Mouse (Mus musculus): ENCODE measurements around the gene Exd1.
"Not testable (repeated sequence)": the region's sequence is repeated elsewhere in the genome, so short reads cannot be mapped to it uniquely, and the experiment has no call there.

Gene Exd1

DNA sequence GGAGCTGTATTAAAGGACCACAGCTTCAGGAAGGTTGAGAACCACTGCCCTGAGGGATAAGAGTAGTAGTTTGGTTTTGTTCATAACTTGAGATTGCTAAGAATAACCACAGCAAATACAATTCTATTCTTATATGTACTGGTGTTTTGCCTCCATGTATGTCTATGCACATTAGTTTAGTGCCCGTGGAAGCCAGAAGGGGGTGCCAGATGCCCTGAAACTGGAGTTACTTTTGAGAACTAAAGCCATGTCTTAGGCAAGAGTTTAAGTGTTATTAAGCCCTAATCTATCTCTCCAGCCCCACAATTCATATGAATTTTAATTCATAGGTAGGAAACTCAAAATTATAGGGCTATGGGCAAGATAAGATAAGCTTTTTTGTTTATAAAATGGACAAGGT is 5.3 kb downstream of the Exd1 start:
- peak; percentile 46 for DNase-seq (ENCODE audit: extremely low read depth, low read depth)

DNA sequence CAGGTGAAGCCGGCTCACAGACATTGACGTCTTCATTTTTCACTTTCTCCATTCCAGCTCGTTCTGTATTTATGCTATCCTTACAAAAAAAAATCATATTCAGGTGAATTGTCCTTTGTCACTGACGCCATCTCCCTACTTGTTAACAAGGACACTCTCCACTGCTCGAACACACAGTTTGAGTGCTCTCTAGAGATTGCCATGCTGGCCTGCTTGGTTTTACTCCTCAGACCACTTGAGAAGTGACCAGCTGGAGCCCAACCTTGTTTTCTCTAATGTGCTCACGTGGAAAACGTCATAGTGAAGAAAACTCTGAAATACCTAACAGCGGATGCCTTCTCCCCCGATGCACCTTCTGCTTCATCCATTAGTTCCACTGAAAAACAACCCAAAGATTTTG is 8.6 kb downstream of the Exd1 start:
- no peak for DNase-seq (ENCODE audit: extremely low read depth, low read depth)

DNA sequence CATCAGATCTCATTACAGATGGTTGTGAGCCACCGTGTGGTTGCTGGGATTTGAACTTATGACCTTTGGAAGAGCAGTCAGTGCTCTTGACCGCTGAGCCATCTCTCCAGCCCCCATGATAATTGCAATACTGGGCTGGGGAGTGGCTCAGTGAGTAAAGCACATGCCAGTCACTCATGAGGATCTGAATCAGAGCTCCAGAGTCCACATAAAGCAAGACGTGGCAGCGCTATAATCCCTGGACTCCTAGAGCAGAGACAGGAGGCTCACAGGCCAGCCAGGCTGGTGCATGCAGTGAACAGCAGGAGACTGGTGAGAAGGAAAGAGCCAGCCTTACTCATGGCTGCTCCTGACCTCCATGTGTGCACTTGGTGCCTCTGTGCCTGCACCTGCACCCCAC is 22.0 kb downstream of the Exd1 start:
- DNase-seq (ENCODE audit: extremely low read depth, low read depth), result no peak

DNA sequence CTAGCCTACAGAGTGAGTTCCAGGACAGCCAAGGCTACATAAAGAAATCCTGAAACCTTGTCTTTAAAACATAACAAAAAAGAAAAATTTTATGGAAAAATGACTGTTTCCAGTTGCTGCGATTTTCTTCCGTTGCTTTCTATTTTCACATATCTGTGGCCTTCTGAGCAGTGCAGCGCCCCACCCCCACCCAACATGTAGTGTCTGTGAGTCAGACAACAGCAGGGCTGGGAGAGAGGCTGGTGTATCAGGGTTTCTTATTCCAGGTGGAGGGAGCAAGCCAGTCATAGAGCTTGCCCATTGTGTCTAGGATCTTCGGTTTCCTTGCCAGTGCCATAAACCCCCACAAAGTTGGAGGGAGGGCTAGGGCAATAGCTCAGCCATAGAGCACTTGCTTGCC is 23.6 kb downstream of the Exd1 start:
- no peak for DNase-seq (ENCODE audit: extremely low read depth, low read depth)

DNA sequence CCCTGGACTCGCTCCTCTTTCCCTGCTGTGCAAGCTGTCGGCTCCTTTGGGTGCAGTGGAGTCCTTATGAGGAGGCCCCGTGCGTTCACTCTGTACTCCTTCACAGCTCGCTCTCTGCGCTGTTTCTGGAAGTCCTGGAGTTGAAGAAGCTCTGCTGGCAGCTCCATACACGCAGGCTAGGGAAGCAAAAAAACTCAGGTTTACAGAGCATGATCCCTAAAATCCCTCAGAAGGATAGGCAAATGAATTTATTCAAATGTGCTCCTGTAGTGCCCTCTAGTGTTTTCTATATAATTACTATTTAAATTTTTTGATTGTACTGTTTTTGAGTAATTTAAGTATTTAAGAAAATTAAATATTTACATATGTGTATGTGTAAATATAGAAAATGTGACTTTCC is 26.9 kb downstream of the Exd1 start:
- DNase-seq (ENCODE audit: extremely low read depth, low read depth), result no peak

DNA sequence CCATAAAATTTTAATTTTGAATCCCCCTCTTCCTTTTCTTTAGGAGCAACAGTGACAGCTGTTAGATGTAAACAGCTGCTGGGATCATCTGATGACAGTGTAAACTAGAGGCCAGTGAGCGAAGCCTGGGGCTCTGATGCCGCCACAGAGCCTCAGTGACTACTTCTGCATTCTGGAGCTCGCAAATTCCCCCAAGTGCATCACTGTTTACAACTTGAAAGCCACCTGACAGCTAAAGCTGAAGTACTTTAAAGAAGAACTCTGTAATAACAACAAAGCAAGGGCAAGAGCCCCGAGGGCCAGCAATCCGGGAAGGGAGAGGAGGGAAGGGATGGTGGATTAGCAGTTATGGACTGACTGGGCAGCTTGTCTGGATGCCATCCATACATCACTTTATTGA is 30.6 kb downstream of the Exd1 start:
- no peak for DNase-seq (ENCODE audit: extremely low read depth, low read depth)

DNA sequence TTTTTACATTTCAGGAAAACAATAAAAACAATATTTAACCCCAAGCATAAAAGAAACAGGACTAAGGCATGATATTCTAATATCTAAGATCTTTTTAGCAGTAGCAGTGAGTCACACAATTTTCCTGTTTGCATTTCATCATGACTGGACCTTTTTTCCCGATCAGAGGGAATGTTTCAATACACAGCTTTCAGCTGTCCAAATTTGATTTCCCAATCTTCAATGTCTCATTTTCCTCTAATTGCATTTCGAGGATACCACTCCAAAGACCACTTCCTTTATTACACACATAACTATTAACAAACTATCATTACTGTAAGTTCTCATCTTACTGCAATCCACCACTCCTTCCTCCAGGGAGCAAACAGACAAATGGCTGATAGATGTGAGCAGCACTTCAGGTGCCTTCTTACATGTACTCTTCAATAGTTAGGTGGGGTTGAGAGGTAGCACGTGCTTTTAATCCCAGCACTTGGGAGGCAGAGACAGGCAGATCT is 33.4 kb downstream of the Exd1 start:
- DNase-seq (ENCODE audit: extremely low read depth, low read depth), result no peak

DNA sequence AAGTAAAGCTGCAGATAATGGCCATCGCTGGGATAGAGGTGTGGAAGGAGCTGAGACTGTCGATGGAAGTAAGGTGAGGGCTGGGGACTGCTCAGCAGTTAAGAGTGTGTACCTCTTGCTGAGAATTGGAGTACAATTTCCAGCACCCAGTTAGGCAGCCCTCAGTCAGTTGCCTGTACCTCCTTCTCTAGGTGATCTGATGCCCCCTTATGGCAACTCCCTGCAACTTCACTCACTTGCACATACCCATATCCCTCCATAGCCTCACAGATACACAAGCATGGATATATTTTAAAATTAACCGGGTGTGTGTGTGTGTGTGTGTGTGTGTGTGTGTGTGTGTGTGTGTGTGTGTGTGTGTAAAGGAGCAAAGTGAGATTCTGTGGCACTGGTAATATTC is 35.1 kb downstream of the Exd1 start:
- DNase-seq (ENCODE audit: extremely low read depth, low read depth), result peak; percentile 33

DNA sequence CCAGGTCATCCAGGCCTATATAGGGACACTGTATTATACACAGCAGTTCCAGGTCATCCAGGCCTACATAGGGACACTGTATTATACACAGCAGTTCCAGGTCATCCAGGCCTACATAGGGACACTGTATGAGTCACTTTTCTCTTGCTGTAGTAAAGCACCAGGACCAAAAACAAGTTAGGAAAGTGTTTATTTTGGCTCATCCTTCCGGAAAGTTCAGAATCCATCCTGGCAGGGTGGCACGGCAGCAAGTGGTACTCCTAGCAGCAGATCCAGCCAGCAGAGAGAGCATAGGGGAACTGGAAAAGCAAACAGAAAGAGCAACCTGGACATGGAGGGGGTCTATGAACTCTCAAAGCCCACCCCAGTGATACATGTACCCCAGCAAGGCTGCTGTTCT is 36.6 kb downstream of the Exd1 start:
- no peak for DNase-seq (ENCODE audit: extremely low read depth, low read depth)

DNA sequence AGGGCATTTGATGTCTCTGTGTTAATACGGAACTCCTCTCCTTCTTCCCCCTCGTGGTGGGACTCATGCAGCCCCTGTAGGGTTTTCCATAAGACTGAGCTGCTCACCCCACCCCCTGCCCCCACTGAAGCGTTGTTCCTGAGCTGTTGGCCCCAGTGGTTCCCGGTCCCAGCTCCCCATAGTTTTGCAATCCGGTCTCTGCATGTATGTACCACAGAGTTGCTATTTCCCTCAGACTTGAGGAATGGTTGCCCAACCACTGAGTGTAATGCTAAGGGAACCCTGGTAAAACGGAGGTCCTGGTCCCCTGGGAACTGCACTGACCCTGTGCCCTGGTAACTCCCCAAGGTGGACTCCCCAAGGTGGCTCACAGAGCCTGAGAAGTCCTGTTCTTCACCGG is 38.9 kb downstream of the Exd1 start:
- DNase-seq (ENCODE audit: extremely low read depth, low read depth), result not testable (repeated sequence)

DNA sequence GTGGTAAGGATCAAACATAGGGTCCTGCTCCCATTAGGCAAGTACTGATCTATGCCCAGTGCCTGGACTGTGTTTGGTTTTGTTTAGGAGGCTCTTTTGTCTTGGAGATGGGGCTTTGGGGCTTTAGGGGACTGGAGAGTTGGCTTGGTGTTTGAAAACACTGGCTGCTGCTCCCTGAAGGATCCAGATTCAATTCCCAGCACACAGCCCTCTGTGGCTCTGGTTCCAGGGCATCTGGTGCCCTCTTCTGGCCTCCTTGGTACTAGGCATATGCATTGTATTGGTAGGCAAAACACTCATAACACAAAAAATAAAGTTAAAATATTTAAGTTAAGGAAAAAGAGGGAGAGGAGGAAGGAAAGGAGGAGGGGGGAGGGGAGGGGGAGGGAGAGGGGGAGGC is 40.3 kb downstream of the Exd1 start:
- DNase-seq (ENCODE audit: extremely low read depth, low read depth), result no peak

DNA sequence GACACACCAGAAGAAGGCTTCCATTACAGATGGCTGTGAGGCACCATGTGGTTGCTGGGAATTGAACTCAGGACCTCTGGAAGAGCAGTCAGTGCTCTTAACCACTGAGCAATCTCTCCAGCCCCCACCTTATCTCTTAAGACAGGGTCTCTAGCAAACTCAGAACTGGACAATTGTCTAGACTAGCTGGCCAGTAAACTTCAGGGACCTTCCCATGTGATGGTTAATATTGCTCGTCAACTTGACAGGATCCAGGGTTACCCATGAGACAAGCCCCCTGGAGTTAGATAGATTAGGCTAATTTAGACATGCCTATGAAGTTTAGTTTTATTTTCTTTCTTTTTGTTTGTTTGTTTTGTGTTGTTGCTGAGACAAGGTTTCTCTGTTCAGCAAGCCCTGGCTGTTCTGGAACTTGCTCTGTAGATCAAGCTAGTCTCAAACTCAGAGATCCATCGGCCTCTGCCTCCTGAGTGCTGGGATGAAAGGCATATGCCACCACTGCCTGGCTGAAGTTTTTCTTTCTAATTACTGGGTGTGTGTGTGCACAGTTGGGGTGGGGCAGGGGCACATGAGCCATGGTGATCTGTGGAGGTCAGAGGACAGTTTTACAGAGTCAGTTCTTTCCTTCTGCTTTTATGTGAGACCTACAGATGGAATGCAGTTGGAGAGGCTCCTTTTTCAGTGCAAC is 46.3 kb downstream of the Exd1 start:
- no peak for DNase-seq (ENCODE audit: extremely low read depth, low read depth)

DNA sequence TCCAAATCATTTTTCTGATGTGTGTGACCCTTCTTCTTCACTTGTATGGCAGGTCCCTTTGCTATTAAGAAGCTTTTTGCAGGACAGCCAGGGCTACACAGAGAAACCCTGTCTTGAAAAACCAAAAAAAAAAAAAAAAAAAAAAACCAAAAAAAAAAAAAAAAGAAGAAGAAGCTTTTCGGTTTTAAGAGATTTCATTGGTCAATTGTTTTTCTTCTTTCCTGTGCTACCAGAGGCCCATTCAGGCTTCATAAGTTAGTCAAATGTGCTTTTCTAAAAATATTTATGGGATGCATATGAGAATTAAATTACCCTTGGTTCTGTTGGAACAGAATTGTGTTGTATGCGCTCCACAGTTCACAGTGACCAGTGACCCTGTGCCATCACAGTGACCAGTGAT is 48.6 kb downstream of the Exd1 start:
- no peak for DNase-seq (ENCODE audit: extremely low read depth, low read depth)

DNA sequence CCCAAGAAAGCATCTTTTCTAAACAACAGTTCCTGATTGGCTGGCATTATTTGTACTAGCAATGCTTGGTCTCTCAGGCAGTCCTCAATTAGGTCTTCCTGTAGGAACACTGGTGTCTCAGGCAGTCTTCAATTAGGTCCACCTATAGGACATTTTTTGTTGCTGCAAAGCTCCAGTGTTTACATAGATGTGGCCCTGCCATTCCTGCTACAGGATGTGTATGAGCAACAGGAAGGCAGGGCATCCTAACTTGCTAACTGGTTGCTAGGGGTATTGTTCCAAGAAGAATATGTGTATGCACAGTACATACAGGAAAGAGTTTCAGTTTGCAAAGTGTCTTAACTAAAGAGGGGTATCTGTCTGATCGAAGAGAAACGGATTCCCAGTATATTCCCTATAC is 51.3 kb downstream of the Exd1 start:
- no peak for DNase-seq (ENCODE audit: extremely low read depth, low read depth)

DNA sequence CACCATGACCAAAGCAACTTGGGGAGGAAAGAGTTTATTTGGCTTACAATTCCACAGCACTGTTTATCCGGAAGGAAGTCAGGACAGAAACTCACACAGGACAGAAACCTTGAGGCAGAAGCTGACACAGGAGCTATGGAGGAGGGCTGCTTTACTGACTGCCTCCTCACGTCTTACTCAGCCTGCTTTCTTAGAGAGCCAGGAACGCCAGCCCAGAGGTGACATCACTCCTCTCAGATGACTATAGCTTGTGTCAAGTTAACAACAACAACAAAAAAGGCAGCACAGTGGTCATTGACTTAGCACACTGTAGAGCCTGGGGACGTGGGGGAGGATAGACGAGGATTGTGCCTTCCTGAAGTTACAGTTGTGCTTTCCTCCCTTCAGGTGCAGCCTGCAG is 55.5 kb downstream of the Exd1 start:
- DNase-seq (ENCODE audit: extremely low read depth, low read depth), result no peak

DNA sequence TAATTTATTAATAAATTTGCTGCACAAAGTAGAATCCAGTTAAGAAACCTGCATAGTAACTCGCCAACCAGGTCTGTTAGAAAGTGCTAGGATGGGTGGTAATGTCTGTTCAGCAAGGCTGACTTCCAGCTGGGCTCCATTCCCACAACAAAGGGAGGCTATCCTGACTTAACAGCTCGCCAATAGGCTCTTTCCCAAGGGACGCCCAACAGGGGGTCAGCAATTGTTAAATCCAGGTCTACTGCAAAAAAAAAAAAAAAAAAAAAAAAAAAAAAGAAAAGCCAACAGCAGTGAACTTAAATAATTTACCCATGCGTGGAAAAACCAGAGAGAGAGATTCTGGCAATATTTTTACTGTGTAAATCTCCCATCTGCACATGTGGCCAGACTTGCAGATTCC is 60.9 kb downstream of the Exd1 start:
- DNase-seq (ENCODE audit: extremely low read depth, low read depth), result no peak

DNA sequence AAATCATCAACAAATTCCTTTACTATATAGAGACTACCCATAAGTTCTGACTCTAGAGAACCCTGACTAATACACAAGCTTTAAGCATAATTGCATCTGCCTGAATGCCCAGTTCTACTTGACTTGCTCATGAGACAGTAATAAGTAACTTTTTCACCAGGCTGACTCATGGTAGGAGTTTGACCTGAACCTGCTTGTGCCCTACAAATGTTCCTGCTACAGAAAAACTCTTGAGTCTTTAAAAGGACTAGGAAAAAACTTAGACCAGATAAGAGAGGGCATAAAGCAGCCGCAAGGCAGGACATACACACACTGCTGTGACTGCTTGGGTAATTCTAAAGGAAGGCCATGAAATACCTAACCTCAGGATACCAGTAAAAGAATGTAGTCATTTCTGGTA is 65.1 kb downstream of the Exd1 start:
- DNase-seq (ENCODE audit: extremely low read depth, low read depth), result no peak

DNA sequence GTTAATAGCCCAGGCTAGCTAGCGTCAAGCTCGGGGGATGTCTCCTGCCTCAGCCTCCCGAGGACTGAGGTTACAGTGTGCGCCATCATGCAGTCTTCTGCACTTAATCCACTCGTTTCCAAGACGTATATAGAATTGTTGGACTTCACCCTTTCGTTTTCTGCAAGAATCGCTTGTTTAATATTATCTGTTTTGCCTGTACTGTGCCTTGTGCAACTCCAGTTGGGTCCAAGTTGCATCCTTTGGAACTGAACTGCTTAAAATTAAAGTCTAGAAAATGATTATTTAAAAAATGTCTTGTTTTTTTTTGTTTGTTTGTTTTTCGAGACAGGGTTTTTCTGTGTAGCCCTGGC is 69.1 kb downstream of the Exd1 start:
- DNase-seq (ENCODE audit: extremely low read depth, low read depth), result no peak

DNA sequence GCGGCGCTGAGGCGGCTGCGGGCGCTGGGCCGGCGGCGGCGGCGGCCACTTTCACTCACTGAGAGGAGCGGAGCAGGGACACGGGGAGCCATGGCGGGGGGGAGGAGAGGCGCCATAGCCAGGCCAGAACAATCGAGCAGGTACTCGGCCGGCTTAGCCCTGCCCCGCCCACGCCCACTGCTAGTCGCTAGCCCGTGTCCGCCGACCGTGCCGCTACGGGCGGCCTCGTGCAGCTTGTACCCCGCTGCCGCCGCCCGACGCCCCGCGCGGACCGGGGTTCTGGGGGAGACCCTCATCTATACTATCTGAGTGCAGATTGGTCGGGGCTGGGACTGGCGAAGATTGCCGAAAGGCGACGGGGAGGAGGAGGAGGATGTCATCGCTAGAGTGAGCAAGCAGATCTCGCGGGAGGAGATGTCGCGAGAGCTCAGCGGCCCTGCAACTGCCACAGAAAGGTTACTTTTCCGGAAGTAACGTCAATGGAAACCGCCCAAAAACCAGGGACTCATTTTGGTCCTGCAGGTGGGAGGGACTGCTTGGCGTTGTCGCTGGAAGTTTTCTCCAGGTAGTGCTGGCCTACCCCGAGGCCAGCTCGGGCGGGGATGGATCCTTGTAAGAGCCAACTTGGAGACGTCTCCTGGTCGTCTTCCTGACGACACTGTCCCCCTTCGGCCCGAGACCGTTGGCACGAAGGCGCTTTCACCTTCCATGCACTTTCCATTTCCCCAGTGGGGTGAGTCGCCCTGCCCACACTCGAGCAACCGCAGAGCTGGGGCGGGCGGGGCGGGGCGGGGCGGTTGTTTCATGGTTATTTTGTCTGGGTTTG is 69.6 kb downstream of the Exd1 start, which contains the start of gene Ino80:
Ino80 (minus strand) TSS at position 117 of the 826 bp plus-strand sequence.
- peak; percentile 98 for DNase-seq (ENCODE audit: extremely low read depth, low read depth)

DNA sequence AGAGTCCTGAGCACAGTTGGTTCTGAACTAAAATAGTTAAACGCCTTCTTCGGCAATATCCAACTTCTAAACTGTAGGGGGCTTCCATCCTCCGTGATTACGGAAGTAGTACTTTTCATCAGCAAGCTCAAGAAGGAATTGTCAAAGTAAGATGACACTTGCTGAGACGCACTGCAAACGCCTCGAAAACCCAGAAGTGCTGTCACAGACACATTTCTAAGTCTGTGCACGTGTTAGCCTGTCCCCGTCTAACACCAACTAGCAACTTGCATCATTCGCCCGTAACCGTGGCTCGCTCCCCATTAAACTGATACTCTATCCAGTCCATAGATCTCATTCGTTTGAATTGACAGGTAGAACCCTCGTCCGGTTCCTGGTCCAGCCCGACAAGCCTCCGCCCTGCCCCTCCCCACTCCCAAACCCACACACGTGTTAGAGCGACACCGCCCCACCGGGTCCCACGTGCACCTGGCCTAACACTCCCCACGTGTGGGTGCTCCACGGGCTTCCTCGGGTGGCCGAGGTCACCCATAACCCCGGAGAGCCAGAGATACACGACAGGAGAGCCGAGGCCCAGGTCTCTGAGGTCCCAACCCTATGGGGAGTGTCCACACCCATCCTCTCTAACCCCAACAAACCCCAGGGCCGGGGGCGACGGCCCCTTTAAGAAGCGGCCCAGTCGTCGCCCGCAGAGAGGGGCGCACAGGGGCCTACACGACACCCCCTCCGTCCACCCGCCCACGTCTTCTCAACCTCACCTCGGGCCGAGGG is 70.6 kb downstream of the Exd1 start:
- peak; percentile 72 for DNase-seq (ENCODE audit: extremely low read depth, low read depth)

DNA sequence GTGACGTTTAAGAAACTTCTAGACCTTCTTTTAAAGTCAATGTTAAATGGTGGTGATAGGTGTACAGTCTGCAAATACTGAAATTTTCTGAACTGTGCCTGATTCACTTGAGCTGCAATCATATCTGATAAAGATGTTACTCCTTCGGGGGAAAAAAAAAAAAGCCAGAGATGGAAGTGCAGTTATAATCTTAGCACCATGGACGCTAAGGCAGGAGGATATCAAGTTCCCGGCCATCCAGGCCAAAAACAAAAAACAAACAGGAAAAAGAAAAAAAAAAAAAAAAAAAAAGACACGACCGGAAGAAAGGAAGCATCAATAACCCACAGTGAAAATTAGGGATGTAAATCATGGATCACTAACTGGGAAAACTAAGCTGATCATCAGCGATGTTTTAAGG is 71.3 kb downstream of the Exd1 start:
- DNase-seq (ENCODE audit: extremely low read depth, low read depth), result no peak

Data from MEL-GATA-1-ER (cell line).